Mouse (Mus musculus): ENCODE measurements around the gene Ktn1.

GRCm38 (mm10) chr14:47754253-47754897 lies 106.1 kb downstream of the Ktn1 start:
- TF ChIP-seq CTCF (IDR thresholded peaks at IDR 0.05; ENCODE audit: borderline replicate concordance, insufficient read depth, low read length) (no peak), POLR2A (IDR thresholded peaks at IDR 0.05; ENCODE audit: low read depth, low read length) (no peak)

All from embryonic fibroblast, embryonic 13.5 days (primary cell).